Mouse (Mus musculus) lung, adult 18-20 months (tissue): ENCODE measurements around the gene Gm21693.
"Not testable (repeated sequence)": the region's sequence is repeated elsewhere in the genome, so short reads cannot be mapped to it uniquely, and the experiment has no call there.

Source experiments
- DNase-seq, 2 experiments: peaks; one replicate each; pipeline ENCODE4 v3.0.0; 2022; ENCODE audit warnings: mixed read lengths in 2 of 2

Gene Gm21693

GRCm38 (mm10) chrY:3345229-3345628, at the start of gene Gm21693:
TSS of gene Gm21693 (minus strand) at chrY:3345329.
- not testable (repeated sequence) for DNase-seq

DNA sequence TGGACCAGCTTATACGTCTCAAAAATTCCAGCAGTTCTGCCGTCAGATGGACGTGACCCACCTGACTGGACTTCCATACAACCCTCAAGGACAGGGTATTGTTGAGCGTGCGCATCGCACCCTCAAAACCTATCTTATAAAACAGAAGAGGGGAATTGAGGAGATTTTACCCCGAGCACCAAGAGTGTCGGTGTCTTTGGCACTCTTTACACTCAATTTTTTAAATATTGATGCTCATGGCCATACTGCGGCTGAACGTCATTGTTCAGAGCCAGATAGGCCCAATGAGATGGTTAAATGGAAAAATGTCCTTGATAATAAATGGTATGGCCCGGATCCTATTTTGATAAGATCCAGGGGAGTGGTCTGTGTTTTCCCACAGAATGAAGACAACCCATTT, 4.5 kb downstream of the Gm21693 start:
- DNase-seq: peak; percentile 0 to 2

DNA sequence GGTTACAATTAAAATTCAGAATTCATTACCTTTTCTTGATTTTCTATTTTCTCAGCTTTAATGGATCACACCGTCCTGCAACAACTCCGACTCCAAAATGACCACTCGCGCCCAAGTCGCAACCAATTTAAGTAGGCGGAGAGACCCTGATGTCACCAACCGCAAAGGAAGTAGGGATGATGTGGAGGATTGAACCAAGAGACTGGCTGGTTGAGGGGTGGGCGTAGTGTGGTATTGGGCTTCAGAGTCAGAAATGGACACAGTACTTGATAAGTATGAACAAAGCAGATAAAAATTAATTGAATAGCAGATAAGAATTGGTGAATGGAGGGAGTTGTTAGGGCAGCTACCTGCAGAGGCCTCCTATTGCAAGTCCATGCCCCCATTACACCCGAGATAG, 38.8 kb downstream of the Gm21693 start, which contains the start of gene Gm21677:
Gm21677 (minus strand) TSS at position 101 of the 400 bp plus-strand sequence.
- not testable (repeated sequence) for DNase-seq
